Mouse (Mus musculus): ENCODE measurements around the gene Zmiz1.

DNA sequence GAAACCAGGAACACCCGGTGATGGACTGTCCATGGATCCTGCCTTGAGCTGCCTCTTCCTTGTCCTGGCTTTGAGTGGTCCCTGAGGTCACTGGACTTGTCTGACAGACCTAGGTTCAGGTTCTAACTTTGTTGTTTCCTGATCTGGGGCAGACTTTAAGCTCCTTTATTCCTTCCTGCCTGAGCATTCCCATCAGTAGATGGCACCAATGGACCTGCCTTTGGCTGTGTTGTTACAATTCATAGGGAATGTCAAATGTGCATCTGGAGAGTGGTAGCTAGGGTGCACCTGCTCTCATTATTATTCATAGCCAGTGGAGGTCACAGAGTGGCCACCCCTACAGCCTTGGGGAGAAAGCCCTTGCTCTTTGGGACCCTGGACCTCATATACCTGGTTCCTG lies 99.5 kb downstream of the Zmiz1 start:
- TF ChIP-seq GATA1 (IDR thresholded peaks at IDR 0.05; ENCODE audit: borderline replicate concordance, low read length) (no peak), CTCF (IDR thresholded peaks at IDR 0.05; ENCODE audit: low read depth, low read length) (no peak)

Data from G1E (cell line).